Mouse (Mus musculus) myocyte (in vitro differentiated cells): ENCODE results near the gene Scgb1c1.

Source experiments
- E2F4 ChIP-seq: IDR thresholded peaks from one replicate; pipeline ENCODE4 v1.6.1; 2011; ENCODE audit warnings: mild to moderate bottlenecking, control low read depth, moderate library complexity; ENCODE audit not compliant: insufficient read depth
- MYOD1 ChIP-seq, 3 experiments: IDR thresholded peaks; one replicate each; pipeline ENCODE4 v1.6.1; 2011; ENCODE audit warnings: control low read depth in 2 of 3, low read depth in 2 of 3, mild to moderate bottlenecking in 2 of 3, moderate library complexity in 1 of 3; ENCODE audit not compliant: insufficient read length in 2 of 3, control insufficient read depth in 1 of 3
- MYOG ChIP-seq, 3 experiments: IDR thresholded peaks; one replicate each; pipeline ENCODE4 v1.6.1; 2011; ENCODE audit warnings: control low read depth in 2 of 3, low read depth in 2 of 3, mild to moderate bottlenecking in 2 of 3; ENCODE audit not compliant: insufficient read length in 2 of 3, control insufficient read depth in 1 of 3, insufficient read depth in 1 of 3
- POLR2A ChIP-seq: IDR thresholded peaks from one replicate; pipeline ENCODE4 v1.6.1; 2011; ENCODE audit warnings: low read depth, mild to moderate bottlenecking, control low read depth, moderate library complexity; ENCODE audit not compliant: insufficient read length
- POLR2AphosphoS2 ChIP-seq: IDR thresholded peaks from one replicate; pipeline ENCODE4 v1.6.1; 2011; ENCODE audit warnings: low read depth, control low read depth; ENCODE audit not compliant: insufficient read length
- TCF12 ChIP-seq: IDR thresholded peaks from one replicate; pipeline ENCODE4 v1.6.1; 2011; ENCODE audit warnings: mild to moderate bottlenecking, control low read depth; ENCODE audit not compliant: poor library complexity, insufficient read depth, severe bottlenecking
- USF1 ChIP-seq: IDR thresholded peaks from one replicate; pipeline ENCODE4 v1.6.1; 2011; ENCODE audit warnings: low read depth, mild to moderate bottlenecking, control low read depth, moderate library complexity

- no peak for TF ChIP-seq POLR2A
- TF ChIP-seq MYOD1 (IDR thresholded peaks at IDR 0.05; ENCODE audit: control insufficient read depth in 1 of 3, insufficient read length in 2 of 3, low read depth in 2 of 3), result no peak
- TF ChIP-seq POLR2AphosphoS2, result no peak
- no peak for TF ChIP-seq MYOG (IDR thresholded peaks at IDR 0.05; ENCODE audit: control insufficient read depth in 1 of 3, insufficient read depth in 1 of 3, insufficient read length in 2 of 3, low read depth in 2 of 3)
- no peak for TF ChIP-seq E2F4
- no peak for TF ChIP-seq USF1
- no peak for TF ChIP-seq TCF12
Observed at GRCm38 (mm10) chr7:140846676-140847075, 1.3 kb downstream of the Scgb1c1 start.
